Mouse (Mus musculus): Measurements from ENCODE around the gene Angptl2. TPM values are rescaled to one million over a fixed set of nuclear protein-coding genes. Genes with fewer than 3 reads are reported as not detected.

The Angptl2 gene
- polyA plus RNA-seq, 2 experiments from 2014 or later: 7.6 to 16.5 TPM

DNA sequence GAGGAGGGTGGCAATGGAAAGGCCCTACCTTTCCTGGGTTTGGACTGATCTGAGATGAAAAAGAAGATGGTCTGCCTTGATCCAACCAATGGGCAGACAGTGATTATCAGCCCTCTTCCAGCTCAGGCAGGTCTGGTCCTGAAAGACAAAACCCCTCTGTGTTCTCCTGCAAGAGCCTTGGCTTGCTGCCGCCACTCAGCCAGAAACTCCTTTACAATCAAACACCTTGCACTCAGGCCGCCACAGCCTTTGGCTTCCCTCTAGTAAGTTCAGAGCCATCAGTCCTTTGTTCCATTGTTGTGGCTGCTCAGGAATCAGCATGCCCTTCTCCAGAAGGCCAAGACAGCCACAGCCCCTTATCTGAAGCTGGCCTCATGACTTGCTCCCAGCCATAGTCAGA is 15.9 kb downstream of the Angptl2 start:
- ATAC-seq: no peak

DNA sequence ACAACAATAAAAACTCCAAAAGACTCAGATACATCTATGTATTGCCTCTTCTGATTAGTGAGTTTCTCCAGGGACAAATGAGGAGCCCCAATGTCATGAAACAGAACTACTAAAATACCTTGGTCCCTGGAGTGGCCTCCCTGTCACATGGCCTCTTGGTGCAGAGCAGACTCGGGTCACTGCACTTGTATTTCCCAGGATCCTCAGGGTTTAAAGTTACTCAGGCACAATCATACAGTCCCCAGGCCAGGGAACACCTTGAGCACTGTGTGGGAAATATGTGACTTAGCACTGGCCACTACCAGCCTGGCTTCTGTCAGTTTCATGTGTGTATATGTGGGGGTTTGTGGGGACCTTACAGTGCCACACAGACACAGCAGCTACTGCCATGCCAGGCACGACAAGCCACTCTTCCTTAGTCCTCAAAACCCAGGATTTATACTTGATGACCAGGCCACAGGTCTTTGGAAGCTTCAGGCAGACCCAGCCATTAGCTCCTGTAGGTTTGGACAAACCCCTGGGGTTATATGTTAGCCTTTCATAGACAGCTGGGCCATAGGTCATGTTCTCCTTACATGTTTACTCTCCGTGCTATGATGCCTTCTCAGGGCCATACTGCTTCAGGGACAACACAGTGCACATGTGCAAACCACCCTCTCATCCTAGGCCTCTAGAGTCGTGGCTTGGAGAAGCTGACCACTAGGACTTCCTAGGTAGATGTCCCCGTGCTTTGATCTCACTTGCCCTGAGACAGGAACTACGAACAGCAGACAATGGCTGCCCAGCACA is 17.1 kb downstream of the Angptl2 start:
- no peak for ATAC-seq

DNA sequence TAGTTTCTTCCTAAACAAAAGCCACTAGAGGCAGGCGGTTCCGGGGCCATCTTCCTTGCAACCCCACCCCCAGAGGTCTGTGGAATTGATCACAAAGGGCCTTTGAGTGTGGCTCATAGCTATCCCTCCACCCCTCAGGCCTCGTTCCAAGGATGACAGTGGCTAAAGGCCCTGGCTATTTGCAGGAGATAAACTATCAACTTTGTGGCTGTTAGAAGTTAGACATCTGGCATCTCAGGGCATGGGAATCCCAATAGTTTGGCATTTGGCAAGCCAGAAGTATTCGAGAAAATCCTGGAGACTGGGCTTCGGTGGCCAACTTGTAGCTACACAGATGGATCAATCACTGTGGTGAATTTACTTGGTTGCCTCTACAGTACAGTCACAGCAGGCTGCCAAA is 18.0 kb downstream of the Angptl2 start:
- no peak for ATAC-seq

DNA sequence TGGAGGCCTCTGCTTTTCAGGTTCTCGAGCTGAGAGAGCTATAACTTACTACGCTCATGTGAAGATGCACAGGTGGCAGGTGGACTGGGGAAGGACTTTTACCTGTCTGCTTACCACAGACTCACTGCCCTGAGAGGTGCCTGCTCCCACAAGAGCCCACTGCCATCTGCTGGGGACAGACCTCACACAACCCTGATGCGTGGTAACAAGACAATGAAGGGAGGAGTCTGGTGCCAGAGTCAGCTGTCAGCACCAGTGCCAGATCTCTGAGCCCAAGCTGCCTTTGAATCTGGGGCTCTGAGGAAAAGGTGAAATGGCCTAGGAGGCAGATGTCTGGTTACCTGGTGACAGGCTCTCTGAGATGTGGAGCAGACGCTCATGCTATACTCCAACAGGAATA is 19.0 kb downstream of the Angptl2 start:
- ATAC-seq: no peak

DNA sequence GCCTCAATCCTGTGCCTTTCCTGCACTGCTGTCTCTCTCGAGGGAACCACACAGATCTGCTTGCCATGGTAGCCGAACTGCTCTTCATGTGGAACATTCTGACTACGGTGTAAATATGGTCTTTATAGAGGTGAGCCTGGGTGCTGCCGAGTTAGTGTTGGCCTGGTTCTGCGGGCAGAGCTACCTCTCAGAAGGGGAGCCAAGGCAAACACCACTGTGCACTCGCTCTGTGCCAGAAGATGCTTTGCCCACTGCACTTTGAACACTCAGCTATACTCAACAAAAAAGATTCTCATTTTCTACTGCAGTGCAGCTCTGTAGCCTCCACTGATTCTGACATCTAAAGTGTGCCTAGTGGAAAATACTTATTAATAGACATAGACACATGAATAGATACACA is 21.7 kb downstream of the Angptl2 start:
- no peak for ATAC-seq

DNA sequence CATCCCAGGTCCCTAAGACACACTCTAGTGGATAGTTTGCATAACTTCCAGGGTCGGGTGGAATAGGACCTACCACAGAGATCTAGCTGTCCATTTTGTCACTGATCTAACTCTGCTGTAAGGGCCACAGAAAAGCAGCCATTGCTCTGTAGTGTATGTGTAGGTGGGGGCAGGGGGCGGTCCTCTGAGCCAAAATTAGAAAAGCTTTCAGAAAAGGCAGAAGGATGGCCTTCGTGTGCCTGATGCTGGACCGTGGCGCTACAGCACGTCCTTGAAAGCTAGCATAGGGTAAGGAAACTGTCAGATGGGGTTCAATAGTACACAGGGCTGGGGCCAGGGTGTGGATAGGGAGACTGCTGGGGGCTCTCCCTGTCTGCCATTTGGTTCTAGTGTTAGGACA is 29.0 kb downstream of the Angptl2 start:
- no peak for ATAC-seq

DNA sequence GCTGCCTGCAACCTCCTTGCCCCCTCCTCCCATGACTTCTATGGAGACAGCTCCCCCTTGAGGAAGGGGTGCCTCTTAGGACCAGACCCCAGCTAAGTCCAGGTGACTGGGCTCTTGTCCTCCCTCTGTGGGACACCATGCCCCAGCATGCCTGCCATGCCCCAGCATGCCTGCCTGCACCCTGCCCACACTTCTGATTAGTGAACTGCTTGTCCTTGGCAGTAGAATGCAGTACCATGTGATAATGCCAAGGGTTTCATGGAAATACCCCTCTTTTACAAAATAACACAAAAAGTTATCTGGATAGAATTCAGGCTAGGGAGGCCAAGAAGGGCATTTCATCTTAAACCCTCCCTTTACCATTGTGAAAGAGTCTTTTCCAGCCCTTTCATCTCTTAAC is 29.5 kb downstream of the Angptl2 start:
- ATAC-seq: no peak

DNA sequence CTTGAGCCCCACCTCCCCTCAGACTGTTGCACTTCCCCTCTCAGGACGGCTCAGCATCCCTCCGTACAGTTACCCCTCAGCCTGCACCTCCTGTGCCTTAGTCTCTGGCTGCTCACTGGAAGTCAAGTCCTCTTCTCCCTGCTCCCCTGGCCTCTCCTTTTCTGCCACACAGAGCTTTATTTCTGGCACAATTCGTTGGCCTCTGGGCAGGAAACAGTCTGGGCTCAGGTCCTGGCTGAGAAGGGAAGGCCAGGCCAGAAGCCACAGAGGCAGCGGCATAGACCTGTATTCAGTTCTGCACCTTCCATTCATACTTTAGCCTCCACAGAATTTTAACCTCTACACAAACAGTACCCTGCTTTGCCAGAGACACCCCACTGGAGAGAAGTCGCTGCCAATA is 31.0 kb downstream of the Angptl2 start:
- ATAC-seq: no peak

DNA sequence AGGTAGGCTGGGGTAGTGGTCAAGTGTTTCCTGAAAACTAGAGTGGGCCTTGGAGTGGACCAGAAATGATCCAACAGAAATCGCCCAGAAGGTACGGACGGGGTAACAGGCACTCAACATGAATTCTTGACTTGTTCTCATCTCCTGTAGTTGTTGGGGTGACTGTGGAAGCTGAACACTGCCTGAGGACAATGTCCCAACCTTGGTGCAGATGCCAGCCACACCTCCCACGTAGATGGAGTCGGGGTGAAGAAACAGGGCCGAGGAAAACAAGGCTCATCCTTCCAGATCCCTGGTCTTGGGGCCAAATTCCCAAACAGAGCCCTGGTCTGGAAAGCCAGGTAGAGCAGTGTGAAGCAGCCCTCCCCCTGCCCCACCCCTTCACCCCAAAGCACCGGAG is 32.7 kb downstream of the Angptl2 start:
- no peak for ATAC-seq

DNA sequence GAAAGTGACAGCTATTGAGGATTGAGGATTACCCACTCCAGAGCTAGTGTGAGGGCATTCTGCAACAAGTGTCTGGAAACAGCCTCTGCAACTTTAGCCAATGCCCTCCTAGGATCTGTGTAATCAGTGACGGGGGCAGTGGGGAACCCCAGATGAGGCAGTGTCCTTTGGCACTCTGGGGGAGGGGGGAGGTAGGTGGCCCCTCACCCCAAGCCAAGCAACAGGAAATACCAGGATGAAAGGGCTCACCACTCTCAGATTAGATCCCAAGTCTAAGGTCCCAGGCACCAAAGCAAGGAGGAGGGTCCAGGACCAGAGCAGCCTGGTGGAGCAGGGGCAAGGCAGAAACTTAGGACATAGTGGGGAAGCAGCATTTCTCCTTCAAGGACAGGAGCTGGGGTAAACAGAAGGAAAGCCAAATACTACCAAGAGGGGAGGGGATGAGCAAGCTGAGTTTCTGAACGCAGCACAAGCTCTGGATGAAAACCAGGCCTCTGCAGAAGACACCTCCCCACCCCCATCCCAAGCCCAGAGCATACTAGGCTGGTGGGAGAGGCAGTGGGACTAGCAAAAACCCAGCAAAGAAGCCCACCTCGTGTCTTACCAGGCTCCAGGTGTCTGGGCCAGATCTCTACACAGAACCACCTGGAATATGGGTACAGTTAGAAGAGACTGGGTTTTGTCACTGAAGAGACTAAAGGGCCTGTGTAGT is 34.2 kb downstream of the Angptl2 start:
- no peak for ATAC-seq

DNA sequence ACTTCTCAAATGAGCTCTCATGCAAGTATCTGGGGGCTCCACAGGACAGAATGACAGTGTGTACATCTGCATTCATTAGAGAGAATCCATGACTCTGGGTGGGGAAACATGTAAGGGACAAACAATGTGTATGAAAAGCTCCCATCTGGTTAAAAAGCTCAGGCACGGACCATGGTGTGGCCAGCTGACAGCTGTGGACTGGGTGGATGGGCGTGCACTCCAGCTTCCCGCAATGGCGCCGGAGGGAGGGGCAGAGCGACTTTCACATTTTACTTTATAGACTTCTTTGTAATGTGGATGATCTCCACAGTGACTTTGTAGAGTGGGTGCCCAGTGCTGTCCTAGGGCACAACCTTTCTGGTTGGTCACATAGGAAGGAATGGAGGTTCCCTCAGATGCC is 36.9 kb downstream of the Angptl2 start:
- ATAC-seq: no peak

DNA sequence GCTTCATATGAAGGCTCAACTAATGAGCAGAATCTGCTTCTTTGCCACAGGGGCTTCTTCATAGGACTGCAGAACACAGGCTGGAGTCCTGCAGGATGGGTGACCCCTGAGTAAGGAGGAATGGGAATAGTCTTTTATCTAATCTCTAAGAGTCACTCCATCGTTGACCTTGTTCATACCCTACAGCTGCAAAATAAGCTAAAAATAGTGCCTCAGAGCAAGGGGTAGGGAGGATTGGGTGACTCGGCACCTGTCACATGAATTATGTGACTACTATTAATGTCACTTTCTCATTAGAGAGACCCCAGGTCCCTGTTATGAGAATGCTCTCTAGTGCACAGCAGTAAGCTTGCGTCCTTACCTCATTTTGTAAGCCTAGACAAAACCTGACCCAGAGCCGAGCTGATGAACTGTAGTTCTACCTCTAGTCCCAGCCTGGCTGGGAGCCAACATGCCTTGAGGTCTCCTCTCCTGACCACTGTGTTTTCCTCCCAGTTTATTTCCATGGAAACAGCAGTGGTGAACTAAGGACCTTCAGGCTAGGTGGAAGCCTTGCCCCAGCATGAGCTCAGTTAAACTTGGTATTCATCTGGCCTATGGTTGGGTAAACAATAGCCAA is 37.8 kb downstream of the Angptl2 start:
- no peak for ATAC-seq

DNA sequence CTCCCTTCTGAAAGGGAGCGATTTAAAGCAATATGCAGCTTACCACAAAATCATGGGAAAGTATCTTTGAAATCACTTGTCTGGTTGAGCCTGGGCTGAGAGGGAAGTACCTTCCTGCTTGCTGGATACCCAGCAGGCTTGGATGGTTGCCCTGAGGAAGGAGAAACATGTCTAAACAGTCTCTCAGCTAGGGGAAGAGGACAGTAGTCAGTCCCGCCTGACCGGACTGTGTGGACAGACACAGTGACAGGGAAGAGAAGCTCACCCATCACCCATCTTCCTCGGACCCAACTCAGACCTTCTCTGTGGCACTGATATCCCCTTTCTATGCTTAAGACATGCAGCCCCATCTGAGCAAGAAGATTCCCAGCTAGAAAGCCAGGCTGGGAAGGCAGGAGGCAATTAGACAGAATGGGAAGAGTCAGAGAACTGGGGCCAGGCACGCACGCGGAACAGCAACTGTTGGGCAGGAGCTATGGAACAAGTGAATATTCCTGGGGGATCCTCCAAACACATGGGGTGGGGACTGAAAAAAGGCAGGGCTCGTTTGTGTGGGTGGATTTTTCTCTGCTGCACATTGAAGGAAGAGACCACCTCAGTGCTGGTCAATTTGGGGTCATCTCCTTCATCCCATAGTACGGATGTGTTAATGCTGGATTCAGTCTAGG is 38.6 kb downstream of the Angptl2 start:
- ATAC-seq: no peak

DNA sequence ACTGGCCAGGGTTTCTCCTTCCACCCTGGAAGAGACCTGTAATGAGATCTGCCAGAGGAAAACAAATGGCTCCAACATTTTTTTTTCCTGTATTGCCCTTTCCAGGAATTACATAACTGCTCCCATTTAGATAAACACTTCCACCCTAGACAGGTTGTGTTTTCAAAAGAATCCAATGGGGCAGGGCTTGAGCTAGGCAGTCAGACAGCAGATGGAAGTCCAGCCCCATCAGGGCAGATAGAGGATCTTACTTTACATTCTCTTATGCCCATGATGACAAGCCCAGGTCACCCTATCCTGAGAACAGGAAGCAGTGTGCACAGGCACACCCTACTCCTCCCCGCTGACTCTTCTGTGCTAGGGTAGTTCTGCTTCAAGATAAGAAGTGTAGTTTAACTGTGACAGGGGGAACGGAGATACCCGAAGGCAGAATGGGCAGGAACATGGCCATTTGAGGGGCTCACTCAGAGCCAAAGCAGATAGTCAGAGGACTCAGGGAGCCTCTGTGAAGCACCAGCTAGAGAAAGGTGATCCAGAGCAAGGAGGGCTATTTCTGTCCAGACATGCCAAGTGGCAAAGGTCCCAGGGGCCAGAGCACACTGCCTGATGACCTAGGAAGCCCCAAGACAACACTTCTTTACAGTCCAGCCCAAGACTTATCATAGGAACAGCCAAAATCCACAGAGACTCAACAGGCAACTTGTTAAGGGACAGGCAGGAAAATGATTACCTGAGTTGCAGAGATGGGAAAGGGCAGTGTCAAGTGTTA is 41.1 kb downstream of the Angptl2 start:
- no peak for ATAC-seq

DNA sequence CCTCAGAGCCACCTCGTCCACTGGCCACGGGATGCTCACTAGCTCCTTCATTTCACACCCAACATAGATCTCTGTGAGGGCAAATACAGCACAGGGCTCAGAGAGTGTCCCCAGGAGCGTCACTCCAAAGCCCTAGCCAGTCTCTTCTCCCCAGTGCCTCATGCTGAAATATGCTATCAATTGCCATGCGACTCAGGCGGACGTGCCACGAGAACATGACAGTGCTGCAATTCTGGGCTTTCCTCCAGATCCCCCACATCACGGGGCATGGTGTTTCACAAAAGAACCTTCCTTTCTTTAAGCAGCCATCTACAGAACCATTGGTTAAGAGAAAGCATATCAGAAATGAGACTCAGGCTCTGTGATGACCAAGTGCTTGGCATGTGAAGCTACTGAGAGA is 44.9 kb downstream of the Angptl2 start:
- ATAC-seq: no peak

DNA sequence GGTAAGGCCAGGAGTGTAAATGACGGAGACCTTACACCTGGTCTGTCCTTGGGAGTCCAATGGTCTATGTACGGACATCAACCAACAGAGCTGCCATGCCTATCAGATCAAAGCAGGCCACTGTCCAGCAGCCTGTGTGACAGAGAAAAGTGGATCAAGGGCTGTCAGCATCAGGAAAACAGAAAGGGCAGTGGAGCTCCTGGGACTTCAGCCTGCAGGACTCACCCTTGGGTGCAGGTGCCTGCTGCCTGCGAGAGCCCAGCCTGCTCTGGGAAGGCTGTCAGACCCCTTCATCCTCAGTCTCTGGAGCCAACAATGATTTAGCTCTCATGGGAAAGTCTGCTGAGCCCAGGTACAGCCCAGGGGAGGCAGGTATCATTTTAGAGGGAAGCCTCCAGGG is 45.6 kb downstream of the Angptl2 start:
- no peak for ATAC-seq

DNA sequence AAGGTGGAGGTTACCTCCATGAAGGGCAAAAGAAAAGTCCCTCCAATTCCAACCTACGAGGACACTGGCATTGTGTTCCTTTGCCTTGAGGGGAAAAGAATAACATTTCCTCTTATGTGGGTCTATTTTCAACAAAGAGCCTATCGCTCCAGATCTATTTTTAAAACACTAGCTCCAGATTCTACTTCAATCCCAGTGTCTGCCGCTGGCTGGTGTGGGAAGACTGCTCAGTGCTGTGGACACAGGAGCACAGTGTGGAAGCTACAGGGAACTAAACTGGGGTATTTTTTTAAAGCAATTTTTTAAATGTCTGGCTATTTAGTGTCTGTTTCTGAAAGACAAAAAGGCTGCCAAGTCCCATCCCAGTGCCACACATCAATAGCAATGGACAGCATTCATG is 49.9 kb downstream of the Angptl2 start:
- ATAC-seq: no peak

DNA sequence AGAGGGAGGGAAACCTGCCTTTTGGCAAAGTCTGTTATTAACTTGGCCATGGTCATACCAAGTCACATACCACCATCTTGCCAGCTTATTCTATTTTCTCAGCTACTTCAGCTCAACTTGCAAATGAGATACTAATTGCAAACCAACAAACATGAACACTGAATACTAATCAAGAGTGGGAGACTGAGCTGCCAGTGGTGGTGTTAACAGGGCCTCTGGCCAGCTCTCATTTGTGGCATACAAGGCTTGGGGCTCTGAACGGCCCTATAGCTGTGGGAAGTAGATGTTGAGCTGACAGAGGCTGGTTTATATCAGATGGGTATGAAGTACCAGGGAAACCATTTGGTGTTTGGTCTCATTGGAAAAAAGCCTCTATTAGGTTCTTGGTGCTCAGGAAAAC is 51.2 kb downstream of the Angptl2 start:
- no peak for ATAC-seq

DNA sequence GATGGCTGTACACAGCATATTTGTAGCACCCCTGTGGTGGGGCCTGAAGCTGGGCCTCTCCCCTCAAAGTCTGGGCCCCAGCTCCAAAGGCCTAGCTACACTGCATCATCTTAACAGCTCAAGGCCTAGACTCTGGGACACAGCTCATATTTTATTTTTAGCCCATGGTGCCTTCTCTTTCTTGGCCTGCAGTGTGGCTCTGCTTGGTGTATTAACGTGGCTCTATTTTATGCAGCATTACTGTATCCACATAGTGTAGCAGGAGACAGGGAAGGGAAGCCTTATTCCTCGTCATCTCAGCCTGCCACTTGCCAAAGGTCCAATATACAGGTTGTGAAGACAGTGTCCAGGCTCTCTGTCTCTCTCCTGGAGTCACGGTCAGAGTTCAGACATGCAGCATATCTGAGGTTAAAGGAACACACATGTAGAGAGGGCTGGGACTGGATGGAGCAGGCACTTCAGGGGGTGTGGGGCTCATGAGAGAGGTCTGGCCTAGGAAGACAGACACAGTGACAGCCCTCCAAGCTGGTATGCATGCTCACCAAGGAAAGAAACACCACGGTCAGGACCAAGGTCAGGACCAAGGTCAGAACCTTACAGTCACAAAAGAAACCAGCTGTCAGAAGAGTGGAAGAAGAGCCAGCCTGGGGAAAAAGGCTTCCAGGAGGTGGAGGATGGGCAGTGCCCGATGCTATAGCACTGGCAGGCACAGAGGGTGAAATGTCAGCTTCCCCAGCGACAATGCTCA is 52.7 kb downstream of the Angptl2 start:
- ATAC-seq: no peak

DNA sequence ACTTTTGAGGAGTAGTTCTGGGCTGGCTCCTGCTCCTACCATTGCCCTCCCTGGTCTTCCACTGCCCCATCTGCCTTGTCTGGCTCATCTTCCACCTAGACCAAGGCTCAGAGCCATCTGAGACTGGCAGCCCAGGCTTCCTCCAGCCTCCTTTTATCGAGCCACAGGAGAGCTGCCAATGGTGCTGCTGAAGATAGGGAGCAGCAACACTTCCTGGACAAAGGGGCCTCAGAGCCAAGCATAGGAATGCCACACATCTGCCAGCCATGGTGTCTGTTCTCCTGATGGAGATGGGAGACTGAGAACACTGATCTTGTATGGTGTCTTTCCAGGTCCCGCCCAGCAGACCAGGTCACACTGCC is 53.2 kb downstream of the Angptl2 start:
- no peak for ATAC-seq

DNA sequence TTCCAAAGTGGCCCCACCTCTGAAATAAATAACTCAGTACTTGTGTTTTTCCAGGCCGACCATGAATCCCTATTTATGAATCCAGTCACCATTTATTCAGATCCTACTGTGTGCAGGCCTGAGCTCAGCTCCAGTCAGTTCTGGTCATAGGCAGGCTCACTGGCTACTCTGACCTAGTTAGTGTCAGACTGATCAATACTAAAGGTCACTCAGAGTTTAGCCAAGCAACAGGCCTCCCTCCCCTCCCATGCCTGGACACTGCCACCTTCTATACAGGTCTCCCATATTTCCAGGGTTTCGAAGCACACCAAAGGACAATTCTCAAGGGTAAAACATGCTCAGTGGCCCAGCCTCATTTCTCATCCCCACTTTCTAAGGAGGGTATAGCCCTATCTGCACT is 54.7 kb downstream of the Angptl2 start:
- no peak for ATAC-seq

DNA sequence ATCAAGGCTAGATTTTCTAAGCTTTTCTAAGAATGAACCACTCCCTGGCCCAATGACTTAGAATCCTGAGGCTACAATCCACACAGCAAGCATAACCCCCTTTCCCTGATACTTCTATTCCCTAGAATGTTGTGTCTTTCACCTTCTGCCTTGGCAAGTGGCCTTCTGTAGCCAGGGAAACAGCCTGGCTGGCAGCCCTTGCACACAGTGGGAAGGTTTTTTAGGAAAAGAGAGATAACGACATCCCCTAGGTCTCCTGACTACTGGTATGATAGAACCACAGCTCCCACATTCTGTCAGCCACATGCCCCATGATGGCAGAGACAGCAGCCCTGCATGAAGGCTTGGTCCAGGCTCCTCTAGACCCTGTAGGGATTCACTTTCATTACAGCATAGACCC is 55.6 kb downstream of the Angptl2 start:
- ATAC-seq: no peak
